Mouse (Mus musculus): ENCODE data around the gene P3h3.

DNA sequence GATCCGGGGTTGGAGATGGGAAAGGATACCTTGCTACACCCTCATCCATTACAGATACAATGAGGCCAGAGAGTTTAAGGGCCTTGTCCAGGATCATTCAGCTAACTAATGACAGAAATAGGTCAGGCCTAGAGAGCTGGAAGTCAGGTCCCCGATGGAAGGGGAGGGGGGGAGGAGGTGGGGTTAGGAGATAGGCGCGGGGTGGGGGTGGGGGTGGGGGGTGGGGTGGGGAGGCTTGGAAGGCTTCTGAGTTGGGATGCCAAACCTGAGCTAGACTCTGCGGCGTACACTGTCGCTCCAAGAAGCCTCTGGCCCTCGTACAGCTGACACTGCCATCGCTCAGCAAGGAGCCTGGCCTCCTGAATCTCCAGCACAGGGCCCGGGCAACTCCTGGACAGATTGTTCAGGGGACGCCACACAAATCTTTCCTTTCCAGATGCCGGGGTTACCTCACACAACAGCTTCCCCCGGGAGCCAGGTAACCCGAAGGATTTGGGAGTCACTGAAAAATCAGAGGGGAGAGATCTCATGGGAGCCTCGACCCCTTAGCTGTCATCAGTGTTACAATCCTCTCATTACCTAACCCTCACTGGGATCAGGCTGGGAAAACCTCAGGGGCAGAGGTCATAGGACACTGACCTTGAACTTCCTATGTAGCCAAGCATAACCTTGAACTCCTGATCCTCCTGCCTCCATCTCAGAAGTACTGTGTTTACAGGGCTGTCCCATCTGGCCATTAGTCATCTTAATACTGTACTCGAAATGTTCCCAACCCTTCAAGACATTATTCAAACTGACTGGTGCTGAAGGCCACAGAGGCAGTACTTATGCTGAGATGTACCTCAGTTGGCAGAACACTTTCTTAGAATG, 47.7 kb upstream of the P3h3 start:
- no peak for TF ChIP-seq CTCF (IDR thresholded peaks at IDR 0.05; ENCODE audit: borderline replicate concordance, insufficient read depth, low read length)
- TF ChIP-seq POLR2A (IDR thresholded peaks at IDR 0.05; ENCODE audit: low read depth, low read length) = no peak

All from embryonic fibroblast, embryonic 13.5 days (primary cell).